In the genomic region with DNA sequence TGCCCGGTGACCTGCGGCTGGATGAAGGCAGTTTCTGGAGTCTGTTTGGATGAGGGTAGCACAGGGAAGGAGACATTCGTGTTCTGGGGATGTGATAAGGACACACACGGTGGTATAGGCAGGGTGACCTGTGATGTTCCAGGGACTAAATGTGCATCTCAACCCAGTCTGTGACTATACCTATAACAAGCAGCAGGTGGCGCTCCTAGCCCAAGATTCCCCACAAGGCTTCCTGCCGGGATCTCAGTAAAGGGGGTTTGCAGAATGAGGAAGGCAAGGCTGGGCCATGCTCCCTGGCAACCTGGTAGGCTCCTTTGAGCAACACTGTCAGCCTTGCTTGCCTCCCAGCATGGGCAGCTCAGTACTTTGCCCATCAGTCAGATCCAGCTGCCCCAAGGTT, we compare ENCODE assay signal across 7 mouse cellular contexts. TPM values are rescaled to one million over a fixed set of nuclear protein-coding genes. Genes with fewer than 3 reads are reported as not detected.
DNase-seq lines count a peak whose midpoint lies in the region; ATAC-seq and TF ChIP-seq lines count a peak whose summit lies in the region.

No protein-coding gene starts in this region.

- H3K27ac ChIP-seq in MEL (ENCODE audit: control insufficient read depth, low read depth, low read length): no peak overlapping the region
- H3K27ac ChIP-seq in forebrain, embryonic 16.5 days (ENCODE audit: low read length): no peak overlapping the region
- H3K27ac ChIP-seq in hindbrain, embryonic 16.5 days (ENCODE audit: low read depth, low read length): no peak overlapping the region
- H3K27ac ChIP-seq in left cerebral cortex, adult 2 months: no peak overlapping the region

- H3K4me3 ChIP-seq in MEL (ENCODE audit: control insufficient read depth in 1 of 2, insufficient read depth in 1 of 2, low read depth in 2 of 2, low read length in 2 of 2): no peak overlapping the region
- no peak overlapping the region for H3K4me3 ChIP-seq in forebrain, embryonic 16.5 days (replicated peaks; ENCODE audit: low read length)
- H3K4me3 ChIP-seq in hindbrain, embryonic 16.5 days (ENCODE audit: low read length): no peak overlapping the region
- no peak overlapping the region for H3K4me3 ChIP-seq in left cerebral cortex, adult 2 months

- ATAC-seq in forebrain, embryonic 16.5 days: peak; percentile 41; the same call in 1 of the 2 replicates
- peak; percentile 34 for ATAC-seq in hindbrain, embryonic 16.5 days

- TF ChIP-seq POLR2A in MEL (IDR thresholded peaks at IDR 0.05; ENCODE audit: control insufficient read depth in 1 of 2, insufficient read depth in 1 of 2, low read depth in 1 of 2, low read length in 2 of 2, poor library complexity in 1 of 2): no peak

- no peaks in the 10 kb centered on the region for H3K4me1 ChIP-seq in MEL (ENCODE audit: control insufficient read depth in 1 of 2, insufficient read depth in 2 of 2, low read length in 2 of 2)
- H3K4me1 ChIP-seq in forebrain, embryonic 16.5 days (replicated peaks; ENCODE audit: control insufficient read depth, insufficient read depth, low read length): peaks cover 25% of the 10 kb centered on the region
- peaks cover 20% of the 10 kb centered on the region for H3K4me1 ChIP-seq in hindbrain, embryonic 16.5 days (ENCODE audit: control insufficient read depth, insufficient read depth, low read depth, low read length)

- peaks cover 0 to 6% of the 10 kb centered on the region in 2 experiments; a peak in 2 of 4 replicates for H3K27me3 ChIP-seq in MEL (ENCODE audit: control insufficient read depth in 1 of 2, insufficient read depth in 2 of 2, low read length in 2 of 2)
- H3K27me3 ChIP-seq in forebrain, embryonic 16.5 days (replicated peaks; ENCODE audit: control insufficient read depth, insufficient read depth, low read length): no peaks in the 10 kb centered on the region
- no peaks in the 10 kb centered on the region for H3K27me3 ChIP-seq in hindbrain, embryonic 16.5 days (replicated peaks; ENCODE audit: control insufficient read depth, insufficient read depth, low read length)

- no peaks in the 10 kb centered on the region for H3K9me3 ChIP-seq in MEL (replicated peaks; ENCODE audit: insufficient read depth, low read length)
- H3K9me3 ChIP-seq in forebrain, embryonic 16.5 days (ENCODE audit: control insufficient read depth, low read length): no peaks in the 10 kb centered on the region
- no peaks in the 10 kb centered on the region for H3K9me3 ChIP-seq in hindbrain, embryonic 16.5 days (ENCODE audit: control insufficient read depth, low read length)

- TF ChIP-seq CTCF in MEL (IDR thresholded peaks at IDR 0.05 in 2 of 3, conservative IDR thresholded peaks at IDR 0.05 in 1 of 3; ENCODE audit: control insufficient read depth in 1 of 3, insufficient read depth in 1 of 3, low read depth in 2 of 3, low read length in 3 of 3, poor library complexity in 1 of 3, severe bottlenecking in 1 of 3): peak; percentile 84 to 98 (median 92)
- peak; percentile 89 for TF ChIP-seq CTCF in left cerebral cortex, adult 2 months (IDR thresholded peaks at IDR 0.05)

- no peak overlapping the region for H3K4me2 ChIP-seq in forebrain, embryonic 16.5 days (ENCODE audit: low read length)
- no peak overlapping the region for H3K4me2 ChIP-seq in hindbrain, embryonic 16.5 days (ENCODE audit: low read length)

- no peak overlapping the region for H3K9ac ChIP-seq in MEL (ENCODE audit: control insufficient read depth, low read depth, low read length, poor library complexity, severe bottlenecking)
- H3K9ac ChIP-seq in forebrain, embryonic 16.5 days (replicated peaks; ENCODE audit: low read depth, low read length): no peak overlapping the region
- H3K9ac ChIP-seq in hindbrain, embryonic 16.5 days (ENCODE audit: low read depth, low read length): no peak overlapping the region

- peak; percentile 85 for DNase-seq in MEL (ENCODE audit: low read depth, low spot score)
- peak; percentile 56 for DNase-seq in c-Kit-negative CD71-positive TER-119-positive erythroid progenitor cells, embryonic 14.5 days (ENCODE audit: low read depth, low spot score)
- DNase-seq in left cerebral cortex, adult 2 months (ENCODE audit: extremely low spot score in 1 of 2, low spot score in 2 of 2): peak; percentile 83 to 92
- DNase-seq in mesoderm, embryonic 11.5 days (ENCODE audit: low read depth, low spot score): peak; percentile 94
- DNase-seq in right cerebral cortex, postnatal 25 days: peak; percentile 81

- TF ChIP-seq EP300 in MEL (IDR thresholded peaks at IDR 0.05; ENCODE audit: low read depth in 1 of 2, low read length in 2 of 2): no peak

- H3K36me3 ChIP-seq in MEL (ENCODE audit: control insufficient read depth in 1 of 2, insufficient read depth in 2 of 2, low read length in 2 of 2): no peaks in the 10 kb centered on the region
- no peaks in the 10 kb centered on the region for H3K36me3 ChIP-seq in forebrain, embryonic 16.5 days (ENCODE audit: control insufficient read depth, insufficient read depth)
- H3K36me3 ChIP-seq in hindbrain, embryonic 16.5 days (ENCODE audit: control insufficient read depth, insufficient read depth, low read length): no peaks in the 10 kb centered on the region

- intact Hi-C loops in left cerebral cortex, adult 2 months (cut with DNase I): loop anchor here (1.0 kb wide), 3 partner anchors 88 to 157 kb away; no protein-coding TSS in a partner anchor

- 7% methylated on average over 6 of the region's 6 CpGs for WGBS in forebrain, embryonic 16.5 days
- 7% methylated on average over 6 of the region's 6 CpGs for WGBS in hindbrain, embryonic 16.5 days

- peak; percentile 95 for TF ChIP-seq RAD21 in MEL (IDR thresholded peaks at IDR 0.05; ENCODE audit: low read depth, low read length)

- no peaks in the 10 kb centered on the region for H3K79me2 ChIP-seq in MEL (ENCODE audit: control insufficient read depth, insufficient read depth, low read length, poor library complexity)

TF ChIP-seq in MEL, 35 proteins besides CTCF, POLR2A, EP300 and RAD21 (continues in another document):
- TF ChIP-seq USF2 (IDR thresholded peaks at IDR 0.05; ENCODE audit: borderline replicate concordance in 1 of 2, insufficient read depth in 1 of 2, low read depth in 1 of 2, low read length in 2 of 2): no peak
- no peak for TF ChIP-seq TAL1 (IDR thresholded peaks at IDR 0.05; ENCODE audit: low read length)
- TF ChIP-seq TCF12 (IDR thresholded peaks at IDR 0.05; ENCODE audit: low read depth, low read length): 0 out of 2 replicates have a peak, but pooled peaks have one; percentile 9
- TF ChIP-seq ZNF384 (IDR thresholded peaks at IDR 0.05; ENCODE audit: low read depth, low read length): no peak
- TF ChIP-seq JUND (IDR thresholded peaks at IDR 0.05; ENCODE audit: low read depth, low read length): no peak
- TF ChIP-seq ZMIZ1 (IDR thresholded peaks at IDR 0.05; ENCODE audit: low read depth, low read length): no peak
- no peak for TF ChIP-seq MYB (IDR thresholded peaks at IDR 0.05; ENCODE audit: low read depth, low read length)
- TF ChIP-seq GABPA (IDR thresholded peaks at IDR 0.05; ENCODE audit: low read depth, low read length): no peak
- TF ChIP-seq MXI1 (IDR thresholded peaks at IDR 0.05; ENCODE audit: low read depth, low read length): no peak
- no peak for TF ChIP-seq MEF2A (IDR thresholded peaks at IDR 0.05; ENCODE audit: extremely low read depth, insufficient replicate concordance, low read depth, low read length, poor library complexity, severe bottlenecking)
- no peak for TF ChIP-seq HCFC1 (IDR thresholded peaks at IDR 0.05; ENCODE audit: low read depth, low read length)
- TF ChIP-seq ZKSCAN1 (IDR thresholded peaks at IDR 0.05; ENCODE audit: low read depth, low read length): no peak
- no peak for TF ChIP-seq E2F4 (IDR thresholded peaks at IDR 0.05; ENCODE audit: borderline replicate concordance, low read depth, low read length)
- TF ChIP-seq POLR2AphosphoS5 (IDR thresholded peaks at IDR 0.05; ENCODE audit: borderline replicate concordance, low read depth, low read length): no peak
- peak; percentile 98 for TF ChIP-seq SMC3 (IDR thresholded peaks at IDR 0.05; ENCODE audit: low read depth, low read length)
- no peak for TF ChIP-seq UBTF (IDR thresholded peaks at IDR 0.05; ENCODE audit: borderline replicate concordance, insufficient read depth, low read depth, low read length)
- TF ChIP-seq POLR2AphosphoS2 (IDR thresholded peaks at IDR 0.05; ENCODE audit: low read length): no peak
- 0 out of 2 replicates have a peak, but pooled peaks have one; percentile 11 for TF ChIP-seq TBP (IDR thresholded peaks at IDR 0.05; ENCODE audit: low read depth, low read length)
- no peak for TF ChIP-seq NRF1 (IDR thresholded peaks at IDR 0.05; ENCODE audit: insufficient read depth, low read depth, low read length, poor library complexity, severe bottlenecking)
- peak; percentile 90 for TF ChIP-seq ZC3H11A (IDR thresholded peaks at IDR 0.05; ENCODE audit: low read depth, low read length)
- TF ChIP-seq MYC (IDR thresholded peaks at IDR 0.05; ENCODE audit: low read depth, low read length): no peak; the same call in 1 of the 2 replicates
- TF ChIP-seq SIN3A (IDR thresholded peaks at IDR 0.05; ENCODE audit: low read length): peak; percentile 45; the same call in 1 of the 2 replicates
- no peak for TF ChIP-seq BHLHE40 (IDR thresholded peaks at IDR 0.05; ENCODE audit: borderline replicate concordance, low read depth, low read length)
- TF ChIP-seq GATA1 (IDR thresholded peaks at IDR 0.05; ENCODE audit: low read depth, low read length): no peak
- TF ChIP-seq ELF1 (IDR thresholded peaks at IDR 0.05; ENCODE audit: low read depth, low read length): peak; percentile 44; the same call in 1 of the 2 replicates
- no peak for TF ChIP-seq CHD2 (IDR thresholded peaks at IDR 0.05; ENCODE audit: low read length)
- no peak for TF ChIP-seq CHD1 (IDR thresholded peaks at IDR 0.05; ENCODE audit: low read depth, low read length)
- TF ChIP-seq ETS1 (IDR thresholded peaks at IDR 0.05; ENCODE audit: low read depth, low read length): no peak
- no peak for TF ChIP-seq USF1 (IDR thresholded peaks at IDR 0.05; ENCODE audit: low read depth, low read length)
- no peak for TF ChIP-seq MAX (IDR thresholded peaks at IDR 0.05; ENCODE audit: low read length)
- TF ChIP-seq MAZ (IDR thresholded peaks at IDR 0.05; ENCODE audit: low read depth, low read length): peak; percentile 37; the same call in 1 of the 2 replicates
- TF ChIP-seq MAFK (IDR thresholded peaks at IDR 0.05; ENCODE audit: borderline replicate concordance, low read depth, low read length): no peak

RNA-seq across cellular contexts. Expression of a gene that starts 2.2 kb away (rescaled TPM):
- total RNA-seq in MEL (2012; rRNA removed): 0.46 and 0.62 TPM in 2 replicates
- 1 to 10 TPM in 1 of 2 experiments, not detected in 1; 6.7 TPM for polyA plus RNA-seq in MEL (2012; ENCODE audit: insufficient read depth in 1 of 2, insufficient read length in 2 of 2, low read depth in 1 of 2, low replicate concordance in 2 of 2, missing spikeins in 1 of 2)
- polyA plus RNA-seq in forebrain, embryonic 16.5 days (2015; fragmentation: Nextera tagmentation; extraction: Ambion mirVana): 89.6 and 113 TPM in 2 replicates
- polyA plus RNA-seq in hindbrain, embryonic 16.5 days (2015; fragmentation: Nextera tagmentation; extraction: Ambion mirVana): 151 and 187 TPM in 2 replicates
- total RNA-seq in left cerebral cortex, adult 2 months (2021): 100 to 1,000 TPM; 136 to 167 TPM

Comparison
In these comparisons a context has a peak if more than half of its experiments do, and no peak if none do; other contexts are left out.
1. RNA of a gene that starts 2.2 kb away (polyA plus RNA-seq): 151 to 187 TPM in hindbrain, embryonic 16.5 days and 89.6 to 113 TPM in forebrain, embryonic 16.5 days; 6.7 TPM in MEL; every median in the first group is over 10 times any median in the second.
2. Peak in every context shown above with its lines, with median percentiles within 50 percentile points of each other: DNase-seq.